Mouse (Mus musculus) embryonic facial prominence, embryonic 15.5 days (tissue): ENCODE results near the gene Marveld2. TPM values are rescaled to one million over a fixed set of nuclear protein-coding genes. Genes with fewer than 3 reads are reported as not detected.

ENCODE experiments used
- ATAC-seq: fragments of 200-750 bp; cut with Nextera tagmentation; 2 replicates; pipeline ENCODE4 v1.8.0; 2017; ENCODE audit warnings: low read depth, moderate TSS enrichment; ENCODE audit not compliant: insufficient number of reproducible peaks, low FRiP score, low TSS enrichment
- H3K27ac ChIP-seq: fragments of 300-500 bp; sonication (generic); replicated peaks from 2 replicates; pipeline ENCODE4 v1.5.1; 2015; ENCODE audit warnings: mild to moderate bottlenecking, inconsistent platforms
- H3K27me3 ChIP-seq: fragments of 300-500 bp; sonication (generic); 2 replicates; pipeline ENCODE4 v1.6.1; 2015; ENCODE audit warnings: inconsistent platforms
- H3K36me3 ChIP-seq: fragments of 300-500 bp; sonication (generic); 2 replicates; pipeline ENCODE4 v1.6.1; 2015; ENCODE audit warnings: mild to moderate bottlenecking, inconsistent platforms
- H3K4me1 ChIP-seq: fragments of 300-500 bp; sonication (generic); 2 replicates; pipeline ENCODE4 v1.6.1; 2015; ENCODE audit warnings: inconsistent platforms
- H3K4me2 ChIP-seq: fragments of 300-500 bp; sonication (generic); replicated peaks from 2 replicates; pipeline ENCODE4 v1.6.1; 2015; ENCODE audit warnings: mild to moderate bottlenecking, inconsistent platforms
- H3K4me3 ChIP-seq: fragments of 300-500 bp; sonication (generic); replicated peaks from 2 replicates; pipeline ENCODE4 v1.5.1; 2015; ENCODE audit warnings: mild to moderate bottlenecking, inconsistent platforms
- H3K9ac ChIP-seq: fragments of 300-500 bp; sonication (generic); 2 replicates; pipeline ENCODE4 v1.6.1; 2015; ENCODE audit warnings: inconsistent platforms
- H3K9me3 ChIP-seq: fragments of 300-500 bp; sonication (generic); replicated peaks from 2 replicates; pipeline ENCODE4 v1.6.1; 2016; ENCODE audit warnings: inconsistent platforms
- WGBS: fragments of 180-500 bp; shearing (Covaris S2); methylation state at CpG from one replicate; pipeline ENCODE4 v1.1.7; 2015; 5-methylcytosine and 5-hydroxymethylcytosine counted together
- polyA plus RNA-seq: library from polyadenylated mRNA; unstranded; fragments of >200 nt; fragmentation: Nextera tagmentation; extraction: Ambion mirVana; gene quantifications from 2 replicates; pipeline ENCODE4 v1.2.1, GENCODE M21; 2015

Gene Marveld2
- polyA plus RNA-seq, 1 experiment from 2014 or later: 8.1 TPM

- peaks cover 15% of the 10 kb centered on the region for H3K27me3 ChIP-seq
- H3K4me3 ChIP-seq: no peak overlapping the region
- 0 out of 2 replicates have a peak, but pooled peaks cover 2% of the 10 kb centered on the region for H3K4me1 ChIP-seq
- no peak overlapping the region for H3K4me2 ChIP-seq
- peaks cover 25% of the 10 kb centered on the region for H3K36me3 ChIP-seq
- ATAC-seq: no peak
- H3K9ac ChIP-seq: no peak overlapping the region
- H3K9me3 ChIP-seq: no peaks in the 10 kb centered on the region
- 85% methylated on average over 13 of the region's 13 CpGs for WGBS
- no peak overlapping the region for H3K27ac ChIP-seq
Measured at GRCm38 (mm10) chr13:100617583-100617982, 812 bp upstream of the Marveld2 start.

- no peak for ATAC-seq
- Histone ChIP-seq H3K36me3 (0 out of 2 replicates have a peak, but pooled peaks cover 10% of the 10 kb centered on the region), H3K4me3 (no peak overlapping the region), H3K27ac (no peak overlapping the region), H3K4me2 (no peak overlapping the region), H3K27me3 (peaks cover 15% of the 10 kb centered on the region), H3K9me3 (no peaks in the 10 kb centered on the region), H3K4me1 (0 out of 2 replicates have a peak, but pooled peaks cover 2% of the 10 kb centered on the region), H3K9ac (no peak overlapping the region)
- WGBS: 49% methylated on average over 2 of the region's 2 CpGs
Measured at GRCm38 (mm10) chr13:100612903-100613302, 3.9 kb downstream of the Marveld2 start.

GRCm38 (mm10) chr13:100612251-100612650, 4.5 kb downstream of the Marveld2 start:
- H3K27me3 ChIP-seq: peaks cover 9% of the 10 kb centered on the region
- 0 out of 2 replicates have a peak, but pooled peaks cover 2% of the 10 kb centered on the region for H3K4me1 ChIP-seq
- H3K9me3 ChIP-seq: no peaks in the 10 kb centered on the region
- no peak overlapping the region for H3K4me3 ChIP-seq
- no peak overlapping the region for H3K9ac ChIP-seq
- 0 out of 2 replicates have a peak, but pooled peaks cover 8% of the 10 kb centered on the region for H3K36me3 ChIP-seq
- no peak overlapping the region for H3K27ac ChIP-seq
- ATAC-seq: no peak
- no peak overlapping the region for H3K4me2 ChIP-seq
- 90% methylated on average over 10 of the region's 10 CpGs for WGBS

- H3K36me3 ChIP-seq: 0 out of 2 replicates have a peak, but pooled peaks cover 7% of the 10 kb centered on the region
- no peak overlapping the region for H3K4me3 ChIP-seq
- H3K27ac ChIP-seq: no peak overlapping the region
- H3K27me3 ChIP-seq: peaks cover 2% of the 10 kb centered on the region; the same call in 1 of the 2 replicates
- H3K9ac ChIP-seq: no peak overlapping the region
- WGBS: 93% methylated on average over 13 of the region's 13 CpGs
- no peaks in the 10 kb centered on the region for H3K9me3 ChIP-seq
- no peak overlapping the region for H3K4me2 ChIP-seq
- H3K4me1 ChIP-seq: no peaks in the 10 kb centered on the region
- no peak for ATAC-seq
Measured at GRCm38 (mm10) chr13:100611266-100611665, 5.5 kb downstream of the Marveld2 start.

- Histone ChIP-seq H3K27ac (no peak overlapping the region), H3K4me3 (no peak overlapping the region), H3K4me1 (no peaks in the 10 kb centered on the region), H3K36me3 (0 out of 2 replicates have a peak, but pooled peaks cover 7% of the 10 kb centered on the region), H3K27me3 (no peaks in the 10 kb centered on the region), H3K4me2 (no peak overlapping the region), H3K9ac (no peak overlapping the region), H3K9me3 (no peaks in the 10 kb centered on the region)
- WGBS: 88% methylated on average over 8 of the region's 8 CpGs
- no peak for ATAC-seq
Measured at GRCm38 (mm10) chr13:100607756-100608155, 9.0 kb downstream of the Marveld2 start.

- no peak overlapping the region for H3K4me2 ChIP-seq
- no peaks in the 10 kb centered on the region for H3K4me1 ChIP-seq
- no peak for ATAC-seq
- no peaks in the 10 kb centered on the region for H3K9me3 ChIP-seq
- H3K36me3 ChIP-seq: no peaks in the 10 kb centered on the region
- H3K4me3 ChIP-seq: no peak overlapping the region
- H3K27ac ChIP-seq: no peak overlapping the region
- no peaks in the 10 kb centered on the region for H3K27me3 ChIP-seq
- 66% methylated on average over 1 of the region's 1 CpGs for WGBS
- no peak overlapping the region for H3K9ac ChIP-seq
Measured at GRCm38 (mm10) chr13:100605845-100606244, 10.9 kb downstream of the Marveld2 start.

- 88% methylated on average over 11 of the region's 11 CpGs for WGBS
- no peak overlapping the region for H3K4me2 ChIP-seq
- ATAC-seq: no peak
Measured at GRCm38 (mm10) chr13:100603738-100604095, 13.1 kb downstream of the Marveld2 start.

GRCm38 (mm10) chr13:100603031-100603737, 13.6 kb downstream of the Marveld2 start:
- Histone ChIP-seq H3K9me3 (no peaks in the 10 kb centered on the region), H3K9ac (no peak overlapping the region), H3K27me3 (no peaks in the 10 kb centered on the region), H3K4me3 (no peak overlapping the region), H3K36me3 (no peaks in the 10 kb centered on the region), H3K4me2 (no peak overlapping the region), H3K27ac (no peak overlapping the region), H3K4me1 (no peaks in the 10 kb centered on the region)
- 86% methylated on average over 10 of the region's 10 CpGs for WGBS
- ATAC-seq: no peak

More at GRCm38 (mm10) chr13:100603738-100604095, 13.1 kb downstream of the Marveld2 start:
- H3K9me3 ChIP-seq: no peaks in the 10 kb centered on the region
- no peak overlapping the region for H3K4me3 ChIP-seq
- H3K36me3 ChIP-seq: no peaks in the 10 kb centered on the region
- H3K4me1 ChIP-seq: no peaks in the 10 kb centered on the region
- H3K27me3 ChIP-seq: no peaks in the 10 kb centered on the region
- no peak overlapping the region for H3K27ac ChIP-seq
- H3K9ac ChIP-seq: no peak overlapping the region

GRCm38 (mm10) chr13:100602239-100602902, 14.4 kb downstream of the Marveld2 start:
- no peak overlapping the region for H3K9ac ChIP-seq
- no peaks in the 10 kb centered on the region for H3K36me3 ChIP-seq
- H3K27me3 ChIP-seq: no peaks in the 10 kb centered on the region
- ATAC-seq: no peak
- no peaks in the 10 kb centered on the region for H3K9me3 ChIP-seq
- WGBS: 66% methylated on average over 5 of the region's 5 CpGs
- H3K4me2 ChIP-seq: no peak overlapping the region
- no peak overlapping the region for H3K4me3 ChIP-seq
- no peaks in the 10 kb centered on the region for H3K4me1 ChIP-seq
- no peak overlapping the region for H3K27ac ChIP-seq

GRCm38 (mm10) chr13:100601034-100601433, 15.7 kb downstream of the Marveld2 start:
- Histone ChIP-seq H3K27ac (no peak overlapping the region), H3K4me3 (no peak overlapping the region), H3K4me1 (no peaks in the 10 kb centered on the region), H3K9me3 (no peaks in the 10 kb centered on the region), H3K27me3 (no peaks in the 10 kb centered on the region), H3K9ac (no peak overlapping the region), H3K36me3 (no peaks in the 10 kb centered on the region), H3K4me2 (no peak overlapping the region)
- 57% methylated on average over 8 of the region's 8 CpGs for WGBS
- ATAC-seq: no peak

GRCm38 (mm10) chr13:100600317-100600716, 16.5 kb downstream of the Marveld2 start:
- Histone ChIP-seq H3K4me1 (no peaks in the 10 kb centered on the region), H3K27ac (no peak overlapping the region), H3K9ac (no peak overlapping the region), H3K4me2 (no peak overlapping the region), H3K4me3 (no peak overlapping the region), H3K27me3 (no peaks in the 10 kb centered on the region), H3K36me3 (no peaks in the 10 kb centered on the region), H3K9me3 (no peaks in the 10 kb centered on the region)
- no peak for ATAC-seq
- WGBS: 69% methylated on average over 12 of the region's 12 CpGs
